In genomic region chr4:41377567-41377966, GRCm38 (mm10) we compare ENCODE assay signal across 25 mouse cellular contexts. TPM values are rescaled to one million over a fixed set of nuclear protein-coding genes. Genes with fewer than 3 reads are reported as not detected.
DNase-seq lines count a peak whose midpoint lies in the region; ATAC-seq and TF ChIP-seq lines count a peak whose summit lies in the region.
"Had no signal": no experiment of that assay in that cellular context is flagged by ENCODE, and none has a peak within 500 bp of the region (broad histone marks: within the 10 kb centered on the region; RNA-seq: fewer than 3 reads in every experiment).

No protein-coding gene starts in this region.

- peak; percentile 90 for ATAC-seq in megakaryocyte, adult 5-6 weeks (ENCODE audit: poor library complexity, severe bottlenecking)
- no peak for ATAC-seq in forebrain, embryonic 11.5 days (replicated peaks; ENCODE audit: low FRiP score)
- ATAC-seq in intestine, embryonic 16.5 days: no peak
- ATAC-seq: CD4-positive, CD25-positive, alpha-beta regulatory T cell, adult 4 months; forebrain, embryonic 16.5 days; liver, postnatal 0 days; Patski had no signal

- H3K4me3 ChIP-seq in bone marrow, adult 2 months (replicated peaks; ENCODE audit: control insufficient read depth, low read depth, low read length): no peak overlapping the region
- no peak overlapping the region for H3K4me3 ChIP-seq in forebrain, embryonic 11.5 days (ENCODE audit: low read depth, low read length)
- no peak overlapping the region for H3K4me3 ChIP-seq in intestine, embryonic 16.5 days (ENCODE audit: low read length)
- H3K4me3 ChIP-seq: embryonic facial prominence, embryonic 15.5 days; heart, embryonic 13.5 days; hindbrain, embryonic 12.5 days; kidney, embryonic 15.5 days; midbrain, embryonic 10.5 days; stomach, embryonic 15.5 days had no signal

- TF ChIP-seq CTCF in bone marrow, adult 2 months (IDR thresholded peaks at IDR 0.05; ENCODE audit: control insufficient read depth, insufficient read depth, low read length): no peak

- H3K27ac ChIP-seq in bone marrow, adult 2 months (ENCODE audit: control insufficient read depth, insufficient read depth, low read depth, low read length, poor library complexity): peak overlapping the region; percentile 43; the same call in 1 of the 2 replicates
- no peak overlapping the region for H3K27ac ChIP-seq in forebrain, embryonic 11.5 days (ENCODE audit: low read depth, low read length)
- H3K27ac ChIP-seq in intestine, embryonic 16.5 days (ENCODE audit: low read length): no peak overlapping the region
- H3K27ac ChIP-seq: embryonic facial prominence, embryonic 15.5 days; heart, embryonic 13.5 days; hindbrain, embryonic 12.5 days; kidney, embryonic 15.5 days; midbrain, embryonic 10.5 days; stomach, embryonic 15.5 days had no signal

- H3K4me2 ChIP-seq in forebrain, embryonic 11.5 days (ENCODE audit: low read depth, low read length, severe bottlenecking): no peak overlapping the region
- no peak overlapping the region for H3K4me2 ChIP-seq in intestine, embryonic 16.5 days (ENCODE audit: low read depth, low read length)
- H3K4me2 ChIP-seq: embryonic facial prominence, embryonic 15.5 days; heart, embryonic 13.5 days; hindbrain, embryonic 12.5 days; kidney, embryonic 15.5 days; stomach, embryonic 15.5 days had no signal

- no peak for TF ChIP-seq POLR2A in bone marrow, adult 2 months (IDR thresholded peaks at IDR 0.05; ENCODE audit: borderline replicate concordance, control insufficient read depth, low read depth, low read length)

- peaks cover 15% of the 10 kb centered on the region for H3K36me3 ChIP-seq in forebrain, embryonic 11.5 days (ENCODE audit: control insufficient read depth, insufficient read depth, low read length)
- peaks cover 18% of the 10 kb centered on the region for H3K36me3 ChIP-seq in intestine, embryonic 16.5 days (ENCODE audit: control insufficient read depth, insufficient read depth, low read length)

- H3K4me1 ChIP-seq in bone marrow, adult 2 months (ENCODE audit: control insufficient read depth, insufficient read depth, low read length): peaks cover 4% of the 10 kb centered on the region; the same call in 1 of the 2 replicates
- H3K4me1 ChIP-seq in forebrain, embryonic 11.5 days (replicated peaks; ENCODE audit: control insufficient read depth, insufficient read depth, low read length): no peaks in the 10 kb centered on the region
- H3K4me1 ChIP-seq in intestine, embryonic 16.5 days (ENCODE audit: control insufficient read depth, insufficient read depth, low read length): no peaks in the 10 kb centered on the region
- H3K4me1 ChIP-seq: embryonic facial prominence, embryonic 15.5 days; heart, embryonic 13.5 days; hindbrain, embryonic 12.5 days; kidney, embryonic 15.5 days; midbrain, embryonic 10.5 days; stomach, embryonic 15.5 days had no signal

- peak; percentile 52 to 68 for DNase-seq in spleen, postnatal 36 days (ENCODE audit: low spot score in 2 of 2)
- no peak for DNase-seq in spleen, postnatal 10 days (ENCODE audit: low spot score in 2 of 2)
- no peak for DNase-seq in thymus, postnatal 25 days
- no peak for DNase-seq in forebrain, embryonic 11.5 days (ENCODE audit: low spot score)
- DNase-seq: cerebellum, adult 2 months; cerebellum, postnatal 36 days; gastrocnemius, postnatal 10 days; heart, adult 11 months; heart, postnatal 14 days; kidney, adult 11 months; liver, postnatal 0 days; lung, postnatal 10 days; thymus, postnatal 4 days had no signal

- H3K27me3 ChIP-seq in forebrain, embryonic 11.5 days (ENCODE audit: control insufficient read depth, insufficient read depth, low read length): no peaks in the 10 kb centered on the region
- no peaks in the 10 kb centered on the region for H3K27me3 ChIP-seq in intestine, embryonic 16.5 days (replicated peaks; ENCODE audit: control insufficient read depth, insufficient read depth, low read length)
- H3K27me3 ChIP-seq: embryonic facial prominence, embryonic 15.5 days; heart, embryonic 13.5 days; hindbrain, embryonic 12.5 days; kidney, embryonic 15.5 days; Patski; stomach, embryonic 15.5 days had no signal

- no peaks in the 10 kb centered on the region for H3K9me3 ChIP-seq in forebrain, embryonic 11.5 days (ENCODE audit: control insufficient read depth, low read length)
- H3K9me3 ChIP-seq in intestine, embryonic 16.5 days (ENCODE audit: control insufficient read depth, low read length): no peaks in the 10 kb centered on the region
- H3K9me3 ChIP-seq: embryonic facial prominence, embryonic 15.5 days; heart, embryonic 13.5 days; hindbrain, embryonic 12.5 days; kidney, embryonic 15.5 days; midbrain, embryonic 10.5 days; stomach, embryonic 15.5 days had no signal

- no peak overlapping the region for H3K9ac ChIP-seq in forebrain, embryonic 11.5 days (ENCODE audit: low read length)
- H3K9ac ChIP-seq in intestine, embryonic 16.5 days (ENCODE audit: low read depth, low read length): no peak overlapping the region
- H3K9ac ChIP-seq: embryonic facial prominence, embryonic 15.5 days; heart, embryonic 13.5 days; hindbrain, embryonic 12.5 days; kidney, embryonic 15.5 days; liver, postnatal 0 days; stomach, embryonic 15.5 days had no signal

RNA-seq across cellular contexts. Expression of gene Ubap1, which starts 28.8 kb away (rescaled TPM):
- 37.4 and 67.8 TPM in 2 replicates for polyA plus RNA-seq in bone marrow, adult 2 months (2011; ENCODE audit: insufficient read depth, insufficient read length, low replicate concordance, missing spikeins)
- total RNA-seq in megakaryocyte, adult 5-6 weeks (2015): 49.9 and 51.2 TPM in 2 replicates
- total RNA-seq in megakaryocyte, adult 5-6 weeks (2017): 43.6 and 47.6 TPM in 2 replicates
- 71.4 and 88.1 TPM in 2 replicates for polyA plus RNA-seq in forebrain, embryonic 11.5 days (2014; fragmentation: Nextera tagmentation; extraction: Ambion mirVana)
- polyA plus RNA-seq in intestine, embryonic 16.5 days (2015; fragmentation: Nextera tagmentation; extraction: Ambion mirVana): 46.5 and 52.1 TPM in 2 replicates

Comparison
In these comparisons a context has a peak if more than half of its experiments do, and no peak if none do; other contexts are left out.
1. DNase-seq: peak in spleen, postnatal 36 days (2 of 2); none in spleen, postnatal 10 days (0 of 2), thymus, postnatal 25 days (single experiment) and forebrain, embryonic 11.5 days (single experiment).